Mouse (Mus musculus): ENCODE measurements around the gene Dennd6a. TPM values are rescaled to one million over a fixed set of nuclear protein-coding genes. Genes with fewer than 3 reads are reported as not detected.

The Dennd6a gene
- polyA plus RNA-seq, 1 experiment, result not detected

GRCm38 (mm10) chr14:26625301-26625700, 51.6 kb downstream of the Dennd6a start:
- H3K27ac ChIP-seq (ENCODE audit: insufficient read depth, low read depth, low read length), result no peak overlapping the region
- TF ChIP-seq POLR2A (IDR thresholded peaks at IDR 0.05; ENCODE audit: insufficient read depth, low read depth, low read length) (no peak), CTCF (IDR thresholded peaks at IDR 0.05; ENCODE audit: insufficient read depth, low read depth, low read length) (no peak)
- WGBS, result 89% methylated on average over 4 of the region's 4 CpGs
- H3K4me3 ChIP-seq (ENCODE audit: insufficient read depth, low read depth, low read length), result no peak overlapping the region
- H3K4me1 ChIP-seq (ENCODE audit: control insufficient read depth, insufficient read depth, low read length), result no peaks in the 10 kb centered on the region

- WGBS, result 91% methylated on average over 5 of the region's 5 CpGs
- H3K4me1 ChIP-seq (ENCODE audit: control insufficient read depth, insufficient read depth, low read length), result no peaks in the 10 kb centered on the region
- no peak overlapping the region for H3K27ac ChIP-seq (ENCODE audit: insufficient read depth, low read depth, low read length)
- H3K4me3 ChIP-seq (ENCODE audit: insufficient read depth, low read depth, low read length), result no peak overlapping the region
- TF ChIP-seq POLR2A (IDR thresholded peaks at IDR 0.05; ENCODE audit: insufficient read depth, low read depth, low read length) (no peak), CTCF (IDR thresholded peaks at IDR 0.05; ENCODE audit: insufficient read depth, low read depth, low read length) (no peak)
Measured at GRCm38 (mm10) chr14:26626605-26627140, 53.0 kb downstream of the Dennd6a start.

- H3K4me3 ChIP-seq (ENCODE audit: insufficient read depth, low read depth, low read length), result peak overlapping the region; percentile 45
- H3K4me1 ChIP-seq (ENCODE audit: control insufficient read depth, insufficient read depth, low read length), result no peaks in the 10 kb centered on the region
- 24% methylated on average over 17 of the region's 17 CpGs for WGBS
- H3K27ac ChIP-seq (ENCODE audit: insufficient read depth, low read depth, low read length), result peak overlapping the region; percentile 87
- TF ChIP-seq CTCF (IDR thresholded peaks at IDR 0.05; ENCODE audit: insufficient read depth, low read depth, low read length) (no peak), POLR2A (IDR thresholded peaks at IDR 0.05; ENCODE audit: insufficient read depth, low read depth, low read length) (no peak)
Measured at GRCm38 (mm10) chr14:26637025-26637850, 63.6 kb downstream of the Dennd6a start.

GRCm38 (mm10) chr14:26637851-26638707, 64.4 kb downstream of the Dennd6a start, which contains the start of gene Arf4:
Gene Arf4, plus strand, starts transcription at chr14:26638074.
- peak within 1 kb of the TSS; percentile 87 for H3K27ac ChIP-seq (ENCODE audit: insufficient read depth, low read depth, low read length)
- under 1% methylated on average over 83 of the region's 83 CpGs for WGBS
- no peaks in the 10 kb centered on the region for H3K4me1 ChIP-seq (ENCODE audit: control insufficient read depth, insufficient read depth, low read length)
- peak within 1 kb of the TSS; percentile 59 for H3K4me3 ChIP-seq (ENCODE audit: insufficient read depth, low read depth, low read length)
- TF ChIP-seq POLR2A (IDR thresholded peaks at IDR 0.05; ENCODE audit: insufficient read depth, low read depth, low read length), result peak; percentile 65
- no peak for TF ChIP-seq CTCF (IDR thresholded peaks at IDR 0.05; ENCODE audit: insufficient read depth, low read depth, low read length)

- no peak overlapping the region for H3K27ac ChIP-seq (ENCODE audit: insufficient read depth, low read depth, low read length)
- TF ChIP-seq POLR2A (IDR thresholded peaks at IDR 0.05; ENCODE audit: insufficient read depth, low read depth, low read length) (no peak), CTCF (IDR thresholded peaks at IDR 0.05; ENCODE audit: insufficient read depth, low read depth, low read length) (no peak)
- H3K4me3 ChIP-seq (ENCODE audit: insufficient read depth, low read depth, low read length), result peak overlapping the region; percentile 59
- 0% methylated on average over 16 of the region's 16 CpGs for WGBS
- no peaks in the 10 kb centered on the region for H3K4me1 ChIP-seq (ENCODE audit: control insufficient read depth, insufficient read depth, low read length)
Measured at GRCm38 (mm10) chr14:26638708-26639084, 65.0 kb downstream of the Dennd6a start.

- H3K27ac ChIP-seq (ENCODE audit: insufficient read depth, low read depth, low read length), result no peak overlapping the region
- TF ChIP-seq POLR2A (IDR thresholded peaks at IDR 0.05; ENCODE audit: insufficient read depth, low read depth, low read length), result no peak
- TF ChIP-seq CTCF (IDR thresholded peaks at IDR 0.05; ENCODE audit: insufficient read depth, low read depth, low read length), result no peak
- peak overlapping the region; percentile 46 for H3K4me3 ChIP-seq (ENCODE audit: insufficient read depth, low read depth, low read length)
- H3K4me1 ChIP-seq (ENCODE audit: control insufficient read depth, insufficient read depth, low read length), result no peaks in the 10 kb centered on the region
- WGBS, result under 1% methylated on average over 11 of the region's 11 CpGs
Measured at GRCm38 (mm10) chr14:26639251-26639650, 65.6 kb downstream of the Dennd6a start.

GRCm38 (mm10) chr14:26639961-26640360, 66.3 kb downstream of the Dennd6a start:
- H3K27ac ChIP-seq (ENCODE audit: insufficient read depth, low read depth, low read length), result no peak overlapping the region
- 13% methylated on average over 2 of the region's 2 CpGs for WGBS
- no peak overlapping the region for H3K4me3 ChIP-seq (ENCODE audit: insufficient read depth, low read depth, low read length)
- no peaks in the 10 kb centered on the region for H3K4me1 ChIP-seq (ENCODE audit: control insufficient read depth, insufficient read depth, low read length)
- TF ChIP-seq CTCF (IDR thresholded peaks at IDR 0.05; ENCODE audit: insufficient read depth, low read depth, low read length), result no peak

- no peak for TF ChIP-seq POLR2A (IDR thresholded peaks at IDR 0.05; ENCODE audit: insufficient read depth, low read depth, low read length)
- no peak for TF ChIP-seq CTCF (IDR thresholded peaks at IDR 0.05; ENCODE audit: insufficient read depth, low read depth, low read length)
- no peak overlapping the region for H3K4me3 ChIP-seq (ENCODE audit: insufficient read depth, low read depth, low read length)
- 59% methylated on average over 3 of the region's 3 CpGs for WGBS
- H3K4me1 ChIP-seq (ENCODE audit: control insufficient read depth, insufficient read depth, low read length), result no peaks in the 10 kb centered on the region
- no peak overlapping the region for H3K27ac ChIP-seq (ENCODE audit: insufficient read depth, low read depth, low read length)
Measured at GRCm38 (mm10) chr14:26643006-26643624, 69.5 kb downstream of the Dennd6a start.

Data from olfactory bulb, adult 2 months (tissue).